Mouse (Mus musculus) left cerebral cortex, postnatal 36 days (tissue): Measurements from ENCODE around the gene Vps53. TPM values are rescaled to one million over a fixed set of nuclear protein-coding genes. Genes with fewer than 3 reads are reported as not detected.
"Not testable (repeated sequence)": the region's sequence is repeated elsewhere in the genome, so short reads cannot be mapped to it uniquely, and the experiment has no call there.

Experiments used
- DNase-seq, 2 experiments: peaks; one replicate each; pipeline ENCODE4 v3.0.0; 2021 to 2022; ENCODE audit warnings: low spot score in 2 of 2, mixed read lengths in 1 of 2
- intact Hi-C: fragments of 180-260 bp; cut with DNase I; formaldehyde crosslinking; loops from one replicate; pipeline ENCODE4 v1.15.1; 2025
- total RNA-seq, 2 experiments: library from RNA; stranded (reverse); gene quantifications; 2 replicates each; pipeline ENCODE4 v1.2.3; 2021

Vps53 gene
- total RNA-seq, 2 experiments from 2014 or later: 83.2 to 88.4 TPM

GRCm38 (mm10) chr11:76028072-76028465 is 151.4 kb downstream of the Vps53 start:
- intact Hi-C loops: no loop called here
- DNase-seq: no peak

- intact Hi-C loops: no loop called here
- DNase-seq: peak; percentile 62 to 66
These were observed 152.0 kb downstream of the Vps53 start, which contains the start of gene Rflnb for GRCm38 (mm10) chr11:76027139-76028071. Gene Rflnb (minus strand): TSS chr11:76027782.

GRCm38 (mm10) chr11:76026527-76027138 is 152.8 kb downstream of the Vps53 start:
- DNase-seq: no peak
- intact Hi-C loops: no loop called here

GRCm38 (mm10) chr11:76025080-76025583 is 154.3 kb downstream of the Vps53 start:
- intact Hi-C loops: no loop called here

GRCm38 (mm10) chr11:76020916-76021315 is 158.5 kb downstream of the Vps53 start:
- no peak for DNase-seq
- intact Hi-C loops: no loop called here

More at GRCm38 (mm10) chr11:76025080-76025583, 154.3 kb downstream of the Vps53 start:
- DNase-seq: no peak

- intact Hi-C loops: no loop called here
- no peak for DNase-seq
These were observed 159.6 kb downstream of the Vps53 start for GRCm38 (mm10) chr11:76019879-76020278.

- DNase-seq: no peak
- intact Hi-C loops: no loop called here
These were observed 163.6 kb downstream of the Vps53 start for GRCm38 (mm10) chr11:76015814-76016213.

- no peak for DNase-seq
- intact Hi-C loops: no loop called here
These were observed 164.2 kb downstream of the Vps53 start for GRCm38 (mm10) chr11:76015251-76015650.

- intact Hi-C loops: no loop called here
- no peak for DNase-seq
These were observed 168.4 kb downstream of the Vps53 start for GRCm38 (mm10) chr11:76010838-76011624.

- intact Hi-C loops: no loop called here
- DNase-seq: no peak
These were observed 170.3 kb downstream of the Vps53 start for GRCm38 (mm10) chr11:76009101-76009500.

- no peak for DNase-seq
- intact Hi-C loops: no loop called here
These were observed 171.3 kb downstream of the Vps53 start for GRCm38 (mm10) chr11:76008162-76008561.

- intact Hi-C loops: not testable (repeated sequence)
These were observed 175.2 kb downstream of the Vps53 start for GRCm38 (mm10) chr11:76004276-76004675.

GRCm38 (mm10) chr11:76001237-76001878 is 178.1 kb downstream of the Vps53 start:
- DNase-seq: no peak
- intact Hi-C loops: no loop called here

More at GRCm38 (mm10) chr11:76004276-76004675, 175.2 kb downstream of the Vps53 start:
- DNase-seq: not testable (repeated sequence)

- intact Hi-C loops: no loop called here
- DNase-seq: no peak
These were observed 178.7 kb downstream of the Vps53 start for GRCm38 (mm10) chr11:76000701-76001100.

GRCm38 (mm10) chr11:75999440-76000155 is 179.8 kb downstream of the Vps53 start, which contains the start of gene 1700016K19Rik:
Gene 1700016K19Rik (plus strand): TSS chr11:75999912.
- intact Hi-C loops: no loop called here
- peak; percentile 82 to 83 for DNase-seq
